Mouse (Mus musculus) cerebellum, adult 8-10 months (tissue): Measurements from ENCODE around the gene Gm4924.

Source experiments
- DNase-seq: peaks from one replicate; pipeline ENCODE4 v3.0.0; 2022

Gene Gm4924

GRCm38 (mm10) chr10:82354083-82355010 lies at the start of gene Gm4924:
Gm4924 (plus strand) TSS chr10:82354255.
- peak; percentile 83 for DNase-seq

GRCm38 (mm10) chr10:82316482-82316881 lies 37.6 kb upstream of the Gm4924 start, which contains the start of gene 4932415D10Rik:
4932415D10Rik (minus strand) TSS chr10:82316582.
- no peak for DNase-seq

- no peak for DNase-seq
These were observed 33.9 kb upstream of the Gm4924 start for GRCm38 (mm10) chr10:82320134-82320533.

- no peak for DNase-seq
These were observed 24.2 kb upstream of the Gm4924 start for GRCm38 (mm10) chr10:82329826-82330225.

- DNase-seq, result no peak
These were observed 1.3 kb downstream of the Gm4924 start for GRCm38 (mm10) chr10:82355401-82355800.

- no peak for DNase-seq
These were observed 7.9 kb downstream of the Gm4924 start for GRCm38 (mm10) chr10:82361911-82362310.

- DNase-seq, result no peak
These were observed 28.9 kb downstream of the Gm4924 start for GRCm38 (mm10) chr10:82382992-82383391.

- DNase-seq, result no peak
These were observed 55.5 kb downstream of the Gm4924 start for GRCm38 (mm10) chr10:82409511-82409910.

- DNase-seq, result no peak
These were observed 69.6 kb downstream of the Gm4924 start for GRCm38 (mm10) chr10:82423631-82424030.
